Mouse (Mus musculus) thymus, postnatal 25 days (tissue): ENCODE measurements at regions not wholly inside any gene's neighbourhood (a gene's known extent, or its start where the extent isn't known, plus 50 kb on each side); places are given as distances from the start of the nearest gene placed in this dataset.

Source experiments
- DNase-seq: peaks from one replicate; pipeline ENCODE4 v3.0.0; 2022

GRCm38 (mm10) chr16:30737524-30737923 lies 138.0 kb downstream of the Fam43a start:
- DNase-seq, result no peak

GRCm38 (mm10) chr16:30739651-30740050 lies 140.1 kb downstream of the Fam43a start:
- DNase-seq, result no peak

GRCm38 (mm10) chr16:30741192-30741591 lies 141.7 kb downstream of the Fam43a start:
- DNase-seq, result no peak

- no peak for DNase-seq
Observed at GRCm38 (mm10) chr16:30742474-30742873, 143.0 kb downstream of the Fam43a start.

- DNase-seq, result no peak
Observed at GRCm38 (mm10) chr16:30743566-30743965, 144.0 kb downstream of the Fam43a start.

GRCm38 (mm10) chr16:30744237-30744636 lies 144.7 kb downstream of the Fam43a start:
- DNase-seq, result no peak

GRCm38 (mm10) chr16:30745598-30746181 lies 146.2 kb downstream of the Fam43a start:
- no peak for DNase-seq

GRCm38 (mm10) chr16:30746211-30746610 lies 146.7 kb downstream of the Fam43a start:
- no peak for DNase-seq

GRCm38 (mm10) chr16:30749841-30750240 lies 150.3 kb downstream of the Fam43a start:
- DNase-seq, result no peak

GRCm38 (mm10) chr16:30755771-30756170 lies 156.2 kb downstream of the Fam43a start:
- DNase-seq, result no peak

GRCm38 (mm10) chr16:30756678-30757077 lies 157.2 kb downstream of the Fam43a start:
- DNase-seq, result no peak

GRCm38 (mm10) chr16:30757556-30757955 lies 158.0 kb downstream of the Fam43a start:
- no peak for DNase-seq

GRCm38 (mm10) chr16:30758041-30758440 lies 158.5 kb downstream of the Fam43a start:
- no peak for DNase-seq

GRCm38 (mm10) chr16:30759503-30759902 lies 160.0 kb downstream of the Fam43a start:
- no peak for DNase-seq

- no peak for DNase-seq
Observed at GRCm38 (mm10) chr16:30761201-30761710, 161.7 kb downstream of the Fam43a start.

GRCm38 (mm10) chr16:30762898-30763595 lies 163.5 kb downstream of the Fam43a start:
- DNase-seq, result no peak

- DNase-seq, result no peak
Observed at GRCm38 (mm10) chr16:30765591-30765990, 166.1 kb downstream of the Fam43a start.

GRCm38 (mm10) chr16:30769007-30769442 lies 169.5 kb downstream of the Fam43a start:
- DNase-seq, result no peak

GRCm38 (mm10) chr16:30769467-30769866 lies 169.9 kb downstream of the Fam43a start:
- DNase-seq, result peak; percentile 28

- DNase-seq, result no peak
Observed at GRCm38 (mm10) chr16:30772802-30773201, 173.3 kb downstream of the Fam43a start.

GRCm38 (mm10) chr16:30774951-30775661 lies 175.6 kb downstream of the Fam43a start:
- DNase-seq, result no peak

- no peak for DNase-seq
Observed at GRCm38 (mm10) chr16:30775740-30776700, 176.5 kb downstream of the Fam43a start.

- no peak for DNase-seq
Observed at GRCm38 (mm10) chr16:30777416-30777815, 177.9 kb downstream of the Fam43a start.
